Mouse (Mus musculus): Measurements from ENCODE around the gene Wdr5b. TPM values are rescaled to one million over a fixed set of nuclear protein-coding genes. Genes with fewer than 3 reads are reported as not detected.

Wdr5b gene
- polyA plus RNA-seq, 1 experiment from 2014 or later: 12.0 TPM

DNA sequence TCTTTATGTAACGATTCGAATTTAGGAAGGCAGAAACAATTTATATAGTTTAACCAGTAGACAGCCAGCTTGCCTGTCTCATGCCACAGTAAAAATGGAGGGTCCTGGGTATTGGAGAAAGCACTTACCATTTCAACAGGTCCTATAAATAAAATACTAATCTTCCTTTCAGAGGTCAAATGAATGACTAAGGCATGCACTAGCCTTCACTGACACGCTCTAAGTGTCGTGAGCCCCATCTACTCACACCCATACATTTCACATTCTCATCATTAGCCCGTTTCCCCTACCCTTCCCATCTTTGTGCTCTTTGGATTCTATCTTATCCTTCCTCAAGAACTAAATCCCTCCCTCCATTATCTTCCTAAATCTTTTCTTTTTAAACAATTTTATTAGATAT lies 23.9 kb downstream of the Wdr5b start:
- Histone ChIP-seq H3K4me1 (ENCODE audit: control insufficient read depth, insufficient read depth, low read length) (peaks cover 6% of the 10 kb centered on the region; the same call in 1 of the 2 replicates), H3K36me3 (ENCODE audit: control insufficient read depth, insufficient read depth, low read length) (no peaks in the 10 kb centered on the region), H3K27ac (ENCODE audit: low read depth, low read length) (no peak overlapping the region), H3K9ac (ENCODE audit: low read length) (no peak overlapping the region), H3K27me3 (ENCODE audit: control insufficient read depth, insufficient read depth, low read length) (no peaks in the 10 kb centered on the region), H3K9me3 (ENCODE audit: control insufficient read depth, low read length) (no peaks in the 10 kb centered on the region), H3K4me2 (no peak overlapping the region), H3K4me3 (ENCODE audit: low read depth, low read length) (no peak overlapping the region)
- DNase-seq (ENCODE audit: low spot score, missing footprints) (no peak), ATAC-seq (ENCODE audit: low FRiP score) (no peak)
- WGBS: 87% methylated on average over 5 of the region's 5 CpGs

DNA sequence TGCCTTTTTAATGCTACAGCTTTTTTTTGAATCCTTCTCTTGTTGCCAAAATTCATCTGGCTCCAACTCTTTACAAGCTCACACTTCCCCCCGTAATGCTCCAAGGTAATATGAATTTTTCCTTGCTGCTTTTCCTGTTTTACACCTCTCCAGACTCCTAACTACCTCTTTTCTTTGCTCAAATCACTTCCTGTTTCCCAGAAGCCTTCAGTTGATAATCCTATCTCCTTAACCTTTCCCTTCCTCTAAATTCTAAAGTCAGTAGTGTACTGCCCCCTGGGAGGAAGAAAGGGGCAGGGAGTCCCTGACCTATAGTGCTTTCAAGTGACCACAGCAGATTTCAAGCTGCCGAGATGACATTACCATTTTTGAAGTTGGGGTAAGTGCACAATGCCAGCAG lies 26.7 kb downstream of the Wdr5b start:
- no peaks in the 10 kb centered on the region for H3K9me3 ChIP-seq (ENCODE audit: control insufficient read depth, low read length)
- H3K9ac ChIP-seq (ENCODE audit: low read length): no peak overlapping the region
- H3K27me3 ChIP-seq (ENCODE audit: control insufficient read depth, insufficient read depth, low read length): no peaks in the 10 kb centered on the region
- no peak overlapping the region for H3K27ac ChIP-seq (ENCODE audit: low read depth, low read length)
- H3K4me2 ChIP-seq: no peak overlapping the region
- peaks cover 15% of the 10 kb centered on the region; the same call in 1 of the 2 replicates for H3K4me1 ChIP-seq (ENCODE audit: control insufficient read depth, insufficient read depth, low read length)
- no peak for ATAC-seq (ENCODE audit: low FRiP score)
- DNase-seq (ENCODE audit: low spot score, missing footprints): no peak
- 72% methylated on average over 2 of the region's 2 CpGs for WGBS
- H3K36me3 ChIP-seq (ENCODE audit: control insufficient read depth, insufficient read depth, low read length): no peaks in the 10 kb centered on the region
- no peak overlapping the region for H3K4me3 ChIP-seq (ENCODE audit: low read depth, low read length)

DNA sequence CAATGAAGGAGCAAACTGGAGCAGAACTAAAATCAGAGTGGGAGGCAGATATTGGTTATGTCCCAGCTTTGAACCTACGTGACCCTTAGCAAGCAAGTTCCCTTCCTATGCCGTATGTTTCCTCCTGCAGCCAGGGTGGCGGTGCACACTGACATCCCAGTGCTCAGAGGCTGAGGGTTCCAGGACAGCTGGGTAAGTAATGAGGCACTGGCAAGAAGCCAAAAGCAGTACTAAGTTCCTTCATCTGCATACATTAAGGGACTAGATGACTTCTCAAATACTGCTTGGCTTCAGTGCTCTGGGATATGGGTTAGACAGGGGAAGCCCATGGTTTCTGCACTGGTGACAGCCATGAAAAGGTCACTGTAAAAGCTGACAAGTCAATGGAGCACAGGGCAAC lies 27.4 kb downstream of the Wdr5b start:
- peaks cover 15% of the 10 kb centered on the region; the same call in 1 of the 2 replicates for H3K4me1 ChIP-seq (ENCODE audit: control insufficient read depth, insufficient read depth, low read length)
- H3K27ac ChIP-seq (ENCODE audit: low read depth, low read length): no peak overlapping the region
- no peaks in the 10 kb centered on the region for H3K36me3 ChIP-seq (ENCODE audit: control insufficient read depth, insufficient read depth, low read length)
- ATAC-seq (ENCODE audit: low FRiP score): no peak
- no peak overlapping the region for H3K9ac ChIP-seq (ENCODE audit: low read length)
- 96% methylated on average over 3 of the region's 3 CpGs for WGBS
- H3K27me3 ChIP-seq (ENCODE audit: control insufficient read depth, insufficient read depth, low read length): no peaks in the 10 kb centered on the region
- H3K4me2 ChIP-seq: no peak overlapping the region
- no peak overlapping the region for H3K4me3 ChIP-seq (ENCODE audit: low read depth, low read length)
- H3K9me3 ChIP-seq (ENCODE audit: control insufficient read depth, low read length): no peaks in the 10 kb centered on the region
- DNase-seq (ENCODE audit: low spot score, missing footprints): no peak

DNA sequence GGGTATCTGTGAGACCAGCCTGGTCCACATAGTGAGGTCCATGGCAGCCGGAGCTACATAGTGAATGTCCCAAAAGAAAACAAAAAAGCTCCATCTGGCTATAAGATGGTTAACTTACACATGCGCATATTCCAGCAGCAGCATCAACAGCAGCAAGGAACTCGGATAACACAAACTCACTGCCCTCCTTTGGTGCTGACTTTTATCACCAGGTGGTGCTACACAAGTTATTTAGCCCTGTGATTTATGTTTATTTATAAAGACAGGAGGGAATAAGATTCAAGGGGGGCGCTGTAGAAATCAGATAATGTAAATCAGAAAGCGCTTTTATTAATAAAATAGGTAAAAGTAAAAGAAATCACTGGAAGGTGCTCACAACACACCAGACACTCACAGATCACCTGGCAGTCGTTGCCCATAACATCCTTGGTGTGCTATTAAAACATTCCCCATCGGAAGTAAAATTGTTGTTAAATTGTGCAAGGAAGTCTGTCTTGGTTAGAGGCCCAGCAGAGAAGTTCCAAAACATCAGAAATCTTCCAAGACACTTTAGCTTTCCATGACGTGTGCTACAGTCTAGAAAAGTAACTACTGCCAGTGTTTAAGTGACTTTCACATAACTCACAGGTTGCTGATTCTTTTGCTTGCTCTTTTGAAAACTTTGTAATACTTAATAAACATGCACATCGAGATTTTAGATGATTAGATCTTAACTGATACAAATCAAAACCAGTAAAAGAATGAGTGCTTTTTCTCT lies 29.0 kb downstream of the Wdr5b start:
- WGBS: 47% methylated on average over 9 of the region's 9 CpGs
- ATAC-seq (ENCODE audit: low FRiP score): no peak
- Histone ChIP-seq H3K27ac (ENCODE audit: low read depth, low read length) (no peak overlapping the region), H3K4me2 (peak overlapping the region; percentile 69), H3K9ac (ENCODE audit: low read length) (peak overlapping the region; percentile 44), H3K9me3 (ENCODE audit: control insufficient read depth, low read length) (no peaks in the 10 kb centered on the region), H3K4me3 (ENCODE audit: low read depth, low read length) (peak overlapping the region; percentile 78), H3K4me1 (ENCODE audit: control insufficient read depth, insufficient read depth, low read length) (peaks cover 15% of the 10 kb centered on the region; the same call in 1 of the 2 replicates), H3K27me3 (ENCODE audit: control insufficient read depth, insufficient read depth, low read length) (no peaks in the 10 kb centered on the region), H3K36me3 (ENCODE audit: control insufficient read depth, insufficient read depth, low read length) (no peaks in the 10 kb centered on the region)
- DNase-seq (ENCODE audit: low spot score, missing footprints): no peak

DNA sequence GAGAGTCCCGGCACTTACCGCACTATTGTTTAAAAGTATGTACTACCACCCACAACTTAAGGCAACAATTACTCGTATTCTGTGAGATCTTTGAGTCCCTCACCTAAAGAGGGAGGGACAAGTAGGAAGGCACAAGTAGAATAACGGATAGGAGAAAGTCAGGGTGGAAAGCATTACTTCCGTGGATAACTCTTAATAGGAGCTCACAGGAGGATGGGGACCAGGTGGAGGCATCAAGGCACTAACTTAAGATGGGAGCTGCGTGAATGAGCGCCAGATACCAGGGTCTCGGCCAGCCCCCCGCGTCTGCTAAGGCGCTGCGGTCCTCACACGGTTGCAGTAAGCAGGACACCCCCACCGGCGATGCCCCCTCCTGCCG lies 30.1 kb downstream of the Wdr5b start:
- Histone ChIP-seq H3K9me3 (ENCODE audit: control insufficient read depth, low read length) (no peaks in the 10 kb centered on the region), H3K4me1 (ENCODE audit: control insufficient read depth, insufficient read depth, low read length) (peaks cover 15% of the 10 kb centered on the region; the same call in 1 of the 2 replicates), H3K27ac (ENCODE audit: low read depth, low read length) (peak overlapping the region; percentile 98), H3K4me2 (peak overlapping the region; percentile 69), H3K9ac (ENCODE audit: low read length) (peak overlapping the region; percentile 95), H3K27me3 (ENCODE audit: control insufficient read depth, insufficient read depth, low read length) (no peaks in the 10 kb centered on the region), H3K36me3 (ENCODE audit: control insufficient read depth, insufficient read depth, low read length) (no peaks in the 10 kb centered on the region), H3K4me3 (ENCODE audit: low read depth, low read length) (peak overlapping the region; percentile 78)
- ATAC-seq (ENCODE audit: low FRiP score): no peak
- 0% methylated on average over 16 of the region's 16 CpGs for WGBS
- DNase-seq (ENCODE audit: low spot score, missing footprints): no peak

DNA sequence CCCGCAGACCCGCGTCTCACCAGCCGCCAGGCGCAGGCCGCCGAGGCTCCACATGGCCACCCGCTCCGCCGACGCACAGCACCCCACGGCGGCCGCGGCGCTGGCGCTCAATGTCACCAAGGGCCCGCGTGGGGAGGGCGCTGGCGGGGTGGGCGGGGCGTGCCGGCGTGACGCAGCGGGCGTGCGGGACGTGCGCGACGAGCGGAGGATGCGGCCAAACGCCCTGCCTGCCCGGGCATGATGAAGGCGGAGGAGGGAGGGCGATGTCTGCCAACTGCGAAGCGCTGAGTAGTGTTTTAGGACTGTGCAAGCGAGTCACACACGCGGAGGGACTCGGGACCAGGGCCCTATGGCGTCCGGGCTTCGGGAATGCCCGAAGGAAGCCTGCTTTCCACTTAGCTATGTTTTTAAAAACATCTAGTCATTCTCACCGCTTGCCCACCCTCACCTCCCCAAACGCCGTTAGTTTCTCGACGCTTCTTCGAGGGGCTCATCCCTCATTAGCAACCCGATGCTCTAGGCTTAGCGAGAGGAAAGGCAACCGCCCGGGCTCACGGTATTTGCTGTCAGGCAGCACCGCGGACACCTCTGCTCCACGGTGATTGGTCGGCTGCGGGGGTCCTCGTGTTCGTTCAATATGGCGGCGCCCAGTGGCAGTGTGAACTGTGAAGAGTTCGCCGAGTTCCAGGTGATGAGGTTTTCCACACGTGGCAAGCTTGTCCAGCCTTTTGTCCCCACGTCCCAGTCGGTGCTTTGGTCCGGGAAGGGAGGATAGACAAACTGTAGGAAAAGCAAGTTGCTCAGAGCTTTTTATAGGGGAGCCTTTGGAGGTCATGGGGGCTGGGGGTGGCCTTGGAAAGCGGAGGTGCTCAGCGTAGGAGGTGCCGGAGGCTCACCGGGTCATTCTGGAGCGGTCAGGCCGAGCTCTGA lies 30.7 kb downstream of the Wdr5b start, which contains the start of the genes Fam162a and Ccdc58:
TSS of gene Fam162a (minus strand) at position 145 of the 930 bp plus-strand sequence.
TSS of gene Ccdc58 (plus strand) at position 236 of the 930 bp plus-strand sequence.
- peak within 1 kb of the TSS; percentile 98 for H3K27ac ChIP-seq (ENCODE audit: low read depth, low read length)
- no peaks in the 10 kb centered on the region for H3K9me3 ChIP-seq (ENCODE audit: control insufficient read depth, low read length)
- under 1% methylated on average over 81 of the region's 81 CpGs for WGBS
- peak within 1 kb of the TSS; percentile 95 for H3K9ac ChIP-seq (ENCODE audit: low read length)
- H3K36me3 ChIP-seq (ENCODE audit: control insufficient read depth, insufficient read depth, low read length): no peaks in the 10 kb centered on the region
- DNase-seq (ENCODE audit: low spot score, missing footprints) (peak; percentile 99), ATAC-seq (ENCODE audit: low FRiP score) (peak; percentile 97)
- H3K4me2 ChIP-seq: peak within 1 kb of the TSS; percentile 69
- peak within 1 kb of the TSS; percentile 78 for H3K4me3 ChIP-seq (ENCODE audit: low read depth, low read length)
- no peaks in the 10 kb centered on the region for H3K27me3 ChIP-seq (ENCODE audit: control insufficient read depth, insufficient read depth, low read length)
- H3K4me1 ChIP-seq (ENCODE audit: control insufficient read depth, insufficient read depth, low read length): peaks cover 15% of the 10 kb centered on the region; the same call in 1 of the 2 replicates

DNA sequence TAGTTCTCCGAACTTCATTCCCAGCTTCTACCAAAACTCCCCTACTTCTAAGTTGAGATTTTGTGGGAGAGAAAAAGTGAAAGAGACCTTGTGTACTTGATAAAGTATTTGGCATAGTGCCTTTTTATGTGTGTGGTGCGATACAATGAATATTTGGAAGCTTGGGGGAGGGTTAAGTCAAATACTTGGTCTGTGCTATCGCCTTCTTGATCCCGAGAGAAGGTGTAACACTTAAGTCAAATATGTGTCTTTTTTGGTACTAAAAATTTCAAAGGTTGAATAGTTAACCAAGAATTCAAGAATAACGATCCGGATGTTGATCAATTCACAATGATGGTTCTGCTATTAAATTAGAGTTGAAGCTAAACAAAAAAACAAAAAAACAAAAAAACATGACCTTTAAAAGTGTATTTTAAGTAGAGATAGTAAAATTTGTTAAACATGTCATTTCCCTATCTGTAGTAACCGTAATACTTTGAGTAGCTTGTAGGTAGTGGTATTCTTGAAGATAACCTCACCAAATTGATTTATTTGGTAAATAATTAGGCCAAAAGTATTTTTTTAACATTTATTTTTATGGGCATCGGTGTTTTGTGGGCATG lies 31.5 kb downstream of the Wdr5b start:
- Histone ChIP-seq H3K4me1 (ENCODE audit: control insufficient read depth, insufficient read depth, low read length) (peaks cover 15% of the 10 kb centered on the region; the same call in 1 of the 2 replicates), H3K27ac (ENCODE audit: low read depth, low read length) (peak overlapping the region; percentile 98; the same call in 1 of the 2 replicates)
- 31% methylated on average over 8 of the region's 8 CpGs for WGBS

DNA sequence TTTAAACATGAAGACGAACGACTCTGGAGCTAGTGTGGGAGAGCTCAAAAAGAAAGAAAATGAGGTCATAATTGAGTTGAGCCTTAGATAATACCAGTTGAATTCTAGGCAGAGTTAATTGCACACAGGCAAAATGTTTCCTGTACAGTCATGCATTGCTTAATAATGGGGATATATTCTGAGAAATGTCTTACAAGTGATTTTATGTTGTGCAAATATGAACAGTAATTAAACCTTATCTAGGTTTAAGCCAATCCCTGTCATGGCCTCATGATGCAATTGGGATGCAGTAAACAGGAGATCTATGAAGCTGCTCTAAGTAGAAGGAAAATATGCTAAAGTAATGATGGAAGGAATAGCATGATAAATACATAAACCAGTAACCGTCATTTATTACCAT lies 33.8 kb downstream of the Wdr5b start:
- ATAC-seq (ENCODE audit: low FRiP score): no peak
- H3K27ac ChIP-seq (ENCODE audit: low read depth, low read length): no peak overlapping the region
- 93% methylated on average over 3 of the region's 3 CpGs for WGBS
- DNase-seq (ENCODE audit: low spot score, missing footprints): no peak
- no peak overlapping the region for H3K4me2 ChIP-seq
- H3K27me3 ChIP-seq (ENCODE audit: control insufficient read depth, insufficient read depth, low read length): no peaks in the 10 kb centered on the region
- no peaks in the 10 kb centered on the region for H3K9me3 ChIP-seq (ENCODE audit: control insufficient read depth, low read length)
- H3K4me1 ChIP-seq (ENCODE audit: control insufficient read depth, insufficient read depth, low read length): peaks cover 9% of the 10 kb centered on the region; the same call in 1 of the 2 replicates
- no peaks in the 10 kb centered on the region for H3K36me3 ChIP-seq (ENCODE audit: control insufficient read depth, insufficient read depth, low read length)
- H3K4me3 ChIP-seq (ENCODE audit: low read depth, low read length): no peak overlapping the region
- H3K9ac ChIP-seq (ENCODE audit: low read length): no peak overlapping the region

More for the DNA sequence above, 31.5 kb downstream of the Wdr5b start:
- Histone ChIP-seq H3K27me3 (ENCODE audit: control insufficient read depth, insufficient read depth, low read length) (no peaks in the 10 kb centered on the region), H3K9ac (ENCODE audit: low read length) (peak overlapping the region; percentile 95), H3K4me2 (peak overlapping the region; percentile 69), H3K4me3 (ENCODE audit: low read depth, low read length) (peak overlapping the region; percentile 78), H3K36me3 (ENCODE audit: control insufficient read depth, insufficient read depth, low read length) (no peaks in the 10 kb centered on the region), H3K9me3 (ENCODE audit: control insufficient read depth, low read length) (no peaks in the 10 kb centered on the region)
- ATAC-seq (ENCODE audit: low FRiP score) (no peak), DNase-seq (ENCODE audit: low spot score, missing footprints) (no peak)

Measured in midbrain, embryonic 11.5 days (tissue).